Mouse (Mus musculus) thymus, adult 18-20 months (tissue): ENCODE data around the gene Slc19a3.

Experiments used
- DNase-seq, 2 experiments: peaks; one replicate each; pipeline ENCODE4 v3.0.0; 2022; ENCODE audit warnings: mixed read lengths in 2 of 2

Slc19a3 gene

DNA sequence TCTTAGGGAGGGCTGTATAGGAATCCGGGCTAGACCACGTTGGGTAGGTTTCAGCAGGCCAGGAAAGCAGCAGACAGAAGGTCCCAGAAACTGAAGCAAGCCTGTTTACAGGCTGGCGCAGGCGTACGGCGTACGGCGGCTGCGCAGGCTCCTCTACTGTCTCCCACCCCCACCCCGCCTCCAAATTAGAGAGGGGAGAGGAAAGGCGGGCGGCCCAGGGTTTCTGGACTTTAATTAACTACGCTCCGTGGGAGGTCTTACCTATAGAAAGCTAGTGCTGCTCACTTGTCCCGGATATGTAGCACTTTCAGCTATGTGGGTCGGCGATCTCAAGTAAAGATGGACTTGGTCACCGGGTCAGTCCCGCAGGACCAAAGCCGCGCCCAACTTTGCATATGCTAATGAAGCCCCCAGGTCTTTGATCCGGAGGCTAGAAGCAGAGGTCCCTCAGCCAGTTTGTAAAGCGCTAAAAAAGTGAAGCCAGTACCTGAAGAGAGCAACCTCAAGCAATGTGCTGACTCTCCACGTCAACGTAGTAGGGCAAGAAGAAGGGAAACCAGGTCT, at the start of gene Slc19a3:
Gene Slc19a3, minus strand, starts transcription at position 340 of the 564 bp plus-strand sequence.
- no peak for DNase-seq

DNA sequence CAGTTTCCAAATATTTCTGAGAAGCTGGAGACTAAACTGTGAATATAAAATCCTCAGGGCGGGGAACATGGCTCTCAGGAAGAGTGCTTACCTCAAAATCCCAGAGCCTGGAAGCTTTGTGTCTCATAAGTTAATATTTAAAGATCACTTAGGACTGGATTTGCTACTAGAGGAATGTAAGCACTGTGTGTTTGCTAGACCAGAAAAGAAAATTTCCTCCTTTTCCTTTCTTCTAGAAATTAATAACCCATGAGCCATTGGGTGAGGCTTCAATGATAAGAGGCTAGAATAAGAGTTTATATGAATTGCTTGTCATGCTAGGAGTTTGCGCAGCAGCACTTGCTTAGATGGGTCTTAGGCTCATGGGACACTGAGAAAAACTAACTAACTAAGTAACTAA, 46.5 kb upstream of the Slc19a3 start:
- no peak for DNase-seq

DNA sequence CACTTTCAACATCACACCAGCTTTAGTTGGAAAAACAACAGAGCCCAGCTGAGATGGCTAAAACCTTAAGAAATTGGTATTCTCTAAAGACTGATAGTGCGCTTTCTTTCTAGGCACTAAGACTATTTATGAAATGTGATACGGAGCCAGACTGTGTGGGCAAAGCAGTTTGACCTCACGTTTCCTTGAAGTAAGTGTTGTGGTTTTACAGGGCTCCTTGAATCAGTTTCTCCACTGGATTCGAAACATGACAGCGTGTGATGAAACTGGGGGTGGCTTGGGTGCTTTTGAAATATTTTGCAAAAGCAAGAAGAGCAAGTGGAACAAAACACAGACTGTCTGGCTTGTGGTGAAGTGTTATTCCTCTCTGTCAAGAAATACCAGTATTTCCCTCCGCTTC, 38.8 kb upstream of the Slc19a3 start:
- DNase-seq, result no peak

DNA sequence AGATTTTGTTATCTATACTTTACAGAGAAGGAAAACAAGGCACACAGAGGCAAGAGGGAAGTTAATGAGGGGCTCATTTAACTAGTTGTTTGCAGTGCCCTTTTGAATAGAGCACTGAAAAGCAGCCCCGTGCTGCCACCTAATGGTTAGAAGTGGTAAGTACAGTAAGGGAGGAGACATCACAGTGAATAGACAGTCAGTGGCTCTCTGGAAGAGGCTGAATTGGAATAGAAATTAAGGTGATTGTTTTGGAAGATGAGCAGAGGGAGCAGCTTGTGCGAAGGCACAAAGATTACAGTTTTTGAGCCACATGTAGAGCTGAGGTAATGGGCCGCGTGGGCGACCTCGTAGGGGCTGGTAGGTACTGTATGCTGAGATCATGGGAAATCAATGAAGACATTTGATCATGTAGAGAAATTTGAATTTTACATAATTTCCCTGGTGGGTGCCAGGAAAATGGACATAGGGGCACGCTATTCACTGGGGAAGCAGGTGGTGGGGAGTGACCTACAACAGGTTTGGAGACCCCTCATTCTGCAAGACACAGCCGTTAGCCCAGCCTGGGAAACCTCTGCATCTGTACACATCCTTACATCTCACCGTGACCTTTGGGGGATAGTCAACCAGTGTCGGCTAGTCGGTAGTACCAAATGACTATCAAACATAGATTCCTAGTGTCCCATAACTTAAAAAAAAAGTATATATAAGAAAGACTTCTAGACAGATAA, 38.1 kb upstream of the Slc19a3 start:
- DNase-seq, result no peak

DNA sequence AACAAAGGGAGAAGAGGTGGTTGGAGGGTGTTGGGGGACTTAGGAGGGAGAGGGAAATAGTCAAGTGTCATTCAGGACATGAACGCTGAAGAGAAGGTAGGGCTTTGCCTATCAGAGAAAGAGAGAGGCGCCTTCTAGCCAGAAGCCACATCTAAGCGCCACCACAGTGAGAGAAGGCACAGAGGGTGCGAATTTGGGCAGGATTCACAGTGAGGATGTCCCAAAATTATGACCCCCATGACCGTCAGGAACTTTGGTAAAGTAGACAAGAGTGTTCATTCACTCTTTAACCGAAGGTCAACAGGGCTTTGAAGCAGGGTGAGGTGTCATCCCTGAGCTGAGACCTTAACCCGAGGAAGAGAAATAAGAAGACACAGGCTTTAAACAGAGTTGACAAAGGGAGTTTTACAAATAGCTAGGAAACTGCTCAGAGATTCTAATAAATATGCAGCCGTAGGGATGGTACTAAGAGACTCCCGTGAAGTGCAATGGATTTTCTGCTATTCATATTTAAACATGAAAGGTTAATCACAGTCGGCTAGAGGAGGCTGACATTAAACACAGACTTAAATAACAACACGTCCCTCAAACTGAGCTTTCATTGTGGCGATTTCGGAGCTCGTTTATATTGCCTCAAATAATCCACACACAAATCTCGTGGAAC, 37.4 kb upstream of the Slc19a3 start:
- no peak for DNase-seq

DNA sequence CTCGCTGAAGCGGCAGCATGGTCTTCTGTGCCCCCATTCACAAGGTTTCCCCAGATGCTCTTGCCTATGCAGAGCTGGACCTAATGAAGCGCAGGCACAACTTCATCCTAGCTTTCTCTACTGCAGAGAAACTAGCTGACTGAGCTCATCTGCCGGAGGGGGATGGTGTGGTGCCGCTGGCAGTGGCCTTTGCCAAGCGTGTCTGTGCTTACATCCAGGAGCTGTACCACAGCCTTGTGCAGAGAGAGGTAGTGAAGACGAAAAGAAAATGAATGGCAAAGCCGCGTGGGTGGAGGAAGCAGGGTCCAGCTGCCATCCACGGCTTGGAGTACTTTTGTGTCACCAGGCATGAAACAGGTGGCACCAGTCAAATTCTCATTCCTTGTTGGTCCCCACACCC, 29.0 kb upstream of the Slc19a3 start:
- DNase-seq, result no peak

DNA sequence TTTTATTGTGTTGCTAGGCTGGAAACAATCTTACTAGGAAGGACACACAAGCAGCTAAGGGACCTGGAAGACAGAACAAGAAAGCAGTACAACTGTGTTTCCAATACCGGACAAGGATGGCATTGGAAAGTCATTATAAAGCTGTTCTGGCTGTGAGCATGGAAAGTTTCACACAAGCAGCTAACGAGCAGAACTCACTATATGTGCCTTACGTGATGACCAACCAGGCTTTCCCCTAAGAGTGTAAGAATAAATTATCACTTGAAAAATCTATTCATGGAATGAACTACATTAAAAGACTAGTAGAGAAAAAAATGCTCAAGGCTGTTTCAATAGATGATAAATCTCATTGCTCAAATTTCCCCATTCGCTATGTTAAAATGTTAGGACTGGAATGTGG, 28.3 kb upstream of the Slc19a3 start:
- no peak for DNase-seq

DNA sequence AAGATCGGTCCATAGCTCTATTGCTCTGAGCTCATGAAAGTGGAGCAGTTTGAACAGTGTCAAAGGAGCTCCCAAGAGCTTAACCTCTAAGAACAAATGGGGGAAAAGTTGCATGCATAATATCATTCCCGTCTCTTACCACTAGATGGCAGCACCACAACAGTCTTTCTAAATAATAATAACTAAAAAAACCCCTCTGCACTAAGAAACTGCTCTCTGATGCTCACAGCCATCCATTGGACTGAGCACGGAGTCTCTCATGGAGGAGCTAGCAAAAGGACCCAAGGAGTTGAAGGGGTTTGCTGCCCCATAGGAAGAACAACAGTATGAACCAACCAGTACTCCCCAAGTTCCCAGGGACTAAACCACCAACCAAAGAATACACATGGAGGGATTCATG, 26.6 kb upstream of the Slc19a3 start:
- DNase-seq, result no peak

DNA sequence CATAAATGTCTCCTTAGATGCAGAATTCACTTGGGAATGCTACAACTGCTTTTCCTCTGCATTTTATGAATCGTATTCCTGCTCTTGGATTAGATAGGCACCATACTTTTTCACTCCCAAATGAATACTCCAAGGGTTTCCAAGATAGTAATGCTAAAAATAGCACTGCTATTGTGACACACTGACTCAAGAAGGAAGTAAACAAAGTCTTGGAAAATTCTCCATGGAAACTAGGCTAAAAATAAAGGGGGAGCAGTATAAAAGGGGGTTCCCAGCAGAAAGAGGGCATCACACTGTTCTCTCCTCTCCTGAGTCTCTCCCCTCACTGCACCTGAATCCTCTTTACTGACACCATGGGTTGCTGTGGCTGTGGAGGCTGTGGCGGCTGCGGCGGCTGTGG, 22.4 kb upstream of the Slc19a3 start, which contains the start of gene Krtap28-13:
Gene Krtap28-13, plus strand, starts transcription at position 288 of the 400 bp plus-strand sequence.
- no peak for DNase-seq

DNA sequence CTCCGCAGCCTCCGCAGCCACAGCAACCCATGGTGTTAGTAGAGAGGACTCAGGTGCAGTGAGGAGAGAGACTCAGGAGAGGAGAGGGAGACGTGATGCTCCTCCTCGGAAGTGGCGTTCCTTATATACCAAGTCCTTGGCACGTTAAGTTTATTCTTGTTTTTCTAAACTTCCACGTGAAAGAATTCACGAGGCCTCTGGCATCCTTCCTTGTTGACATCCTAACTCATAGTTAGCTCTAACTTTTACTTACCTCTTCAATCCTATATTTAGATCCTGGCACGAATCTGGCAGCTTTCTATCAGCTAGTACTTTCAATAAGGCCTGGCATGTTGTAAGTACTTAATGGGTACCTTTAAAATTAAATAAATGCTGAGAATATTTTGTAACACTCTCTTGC, 21.0 kb upstream of the Slc19a3 start, which contains the start of gene A030005K14Rik:
Gene A030005K14Rik, minus strand, starts transcription at position 101 of the 400 bp plus-strand sequence.
- no peak for DNase-seq

DNA sequence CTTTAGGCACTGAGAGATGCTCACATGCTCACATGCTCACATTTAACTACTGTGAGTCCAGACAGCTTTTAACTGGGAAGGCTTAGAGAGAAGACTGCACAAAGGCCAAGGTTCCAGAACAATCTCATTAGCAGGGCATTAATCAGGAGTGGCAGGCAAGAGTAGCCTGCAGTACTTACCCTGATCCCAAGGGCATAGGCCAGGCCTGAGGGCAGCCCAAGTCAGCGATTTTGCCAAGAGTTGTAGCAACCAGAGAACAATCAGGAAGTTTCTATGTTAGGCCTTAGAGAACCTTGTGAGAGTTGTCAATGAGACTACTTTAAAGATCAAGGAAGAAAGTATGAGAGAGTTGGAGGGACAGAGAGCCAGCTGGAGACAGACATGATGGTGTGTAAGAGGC, 20.2 kb upstream of the Slc19a3 start:
- no peak for DNase-seq

DNA sequence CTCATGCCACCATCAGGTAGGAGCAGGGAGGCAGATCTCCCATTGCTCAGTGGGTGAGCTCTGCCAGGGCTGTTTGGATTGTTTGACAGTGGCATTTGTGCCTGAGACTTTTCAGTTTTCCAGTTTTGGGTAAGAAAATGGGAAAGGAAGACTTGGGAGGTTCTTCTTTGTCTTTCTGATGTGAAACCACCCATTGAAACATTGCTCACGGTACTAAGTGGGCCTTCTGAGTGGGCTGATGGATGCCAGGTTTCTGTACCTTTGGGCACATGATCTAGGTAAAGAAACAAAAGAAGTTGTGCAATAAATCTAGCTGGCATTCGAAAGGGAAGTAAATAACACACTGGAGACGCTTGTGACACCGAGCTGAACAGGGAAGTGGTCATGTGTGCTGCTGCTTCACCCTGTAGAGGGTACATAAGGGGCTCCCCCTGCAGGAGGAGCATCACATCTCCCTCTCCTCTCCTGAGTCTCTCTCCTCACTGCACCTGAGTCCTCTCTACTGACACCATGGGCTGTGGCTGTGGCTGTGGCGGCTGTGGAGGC, 6.7 kb upstream of the Slc19a3 start, which contains the start of gene Gm47969:
Gene Gm47969, plus strand, starts transcription at position 51 of the 546 bp plus-strand sequence.
- DNase-seq, result no peak

DNA sequence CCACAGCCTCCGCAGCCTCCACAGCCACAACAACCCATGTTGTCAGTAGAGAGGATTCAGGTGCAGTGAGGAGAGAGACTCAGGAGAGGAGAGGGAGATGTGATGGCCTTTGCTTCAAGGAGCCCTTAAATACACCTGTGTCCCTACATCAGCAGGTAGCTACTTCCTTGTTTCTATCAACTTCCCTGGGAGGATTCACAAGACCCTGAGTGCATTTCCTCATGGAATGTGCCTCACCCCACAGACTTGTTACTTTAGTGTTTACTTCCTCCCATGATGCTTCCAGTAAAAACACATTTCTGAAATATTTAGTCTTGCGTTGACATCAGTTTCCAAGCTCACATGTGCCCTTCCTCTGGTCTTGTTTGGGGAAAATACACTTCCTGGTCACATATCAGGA, 4.1 kb upstream of the Slc19a3 start, which contains the start of gene Krtap28-10:
Gene Krtap28-10, minus strand, starts transcription at position 101 of the 400 bp plus-strand sequence.
- no peak for DNase-seq

DNA sequence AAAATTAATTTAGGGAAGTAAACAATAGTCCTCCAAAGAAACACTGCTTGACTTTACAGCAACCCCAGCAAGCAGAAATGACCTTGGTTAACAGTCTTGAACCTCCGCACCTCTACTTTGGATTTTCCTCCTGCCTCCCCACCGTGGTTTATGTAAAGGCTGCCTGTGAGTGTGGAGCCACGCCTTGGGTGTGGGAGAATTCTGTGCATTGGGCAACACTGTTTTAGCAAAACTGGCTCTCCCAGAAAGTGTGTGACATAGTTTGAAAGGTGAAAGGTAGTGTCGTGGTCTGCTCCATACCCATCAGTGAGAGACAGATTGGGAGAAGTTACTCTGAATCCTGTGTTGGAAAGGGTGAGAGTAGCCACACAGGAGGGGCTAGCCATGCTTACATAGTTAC, 832 bp upstream of the Slc19a3 start:
- no peak for DNase-seq

DNA sequence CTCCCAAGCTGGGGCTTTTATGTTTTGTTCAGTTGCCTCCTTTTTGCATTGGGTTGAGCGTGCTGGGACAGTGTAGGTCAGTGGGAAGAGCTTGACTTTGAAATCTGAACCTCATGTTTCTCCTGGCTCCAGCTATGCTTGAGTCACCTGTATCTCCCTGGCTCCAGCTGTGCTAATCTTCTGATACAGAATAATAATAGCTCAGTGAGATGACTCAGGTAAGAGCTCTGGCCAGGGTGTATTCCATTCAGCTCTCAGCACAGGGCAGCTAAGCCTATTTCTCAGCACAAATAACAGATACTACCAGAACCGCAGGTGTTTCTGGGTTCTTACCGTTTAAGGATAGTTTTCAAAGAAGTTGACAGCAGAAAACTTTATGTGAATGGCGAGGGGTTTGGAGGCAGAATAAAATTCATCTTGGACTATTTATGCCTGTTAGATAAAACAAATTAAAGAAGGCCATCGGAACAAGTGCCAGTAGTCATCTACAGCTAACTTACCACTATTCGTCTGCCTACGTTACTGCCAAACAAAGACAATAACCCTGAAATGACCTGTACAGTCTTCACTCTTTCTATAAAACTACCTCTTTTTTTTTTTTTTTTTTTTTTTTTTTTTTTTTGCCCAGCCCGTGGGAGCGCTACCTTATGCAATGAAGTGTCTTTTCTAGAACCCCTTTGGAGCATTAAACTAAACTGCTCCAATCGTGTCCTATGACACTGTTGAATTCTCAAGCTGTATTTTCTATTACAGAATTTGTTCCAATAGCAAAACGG, 1.2 kb downstream of the Slc19a3 start:
- no peak for DNase-seq

DNA sequence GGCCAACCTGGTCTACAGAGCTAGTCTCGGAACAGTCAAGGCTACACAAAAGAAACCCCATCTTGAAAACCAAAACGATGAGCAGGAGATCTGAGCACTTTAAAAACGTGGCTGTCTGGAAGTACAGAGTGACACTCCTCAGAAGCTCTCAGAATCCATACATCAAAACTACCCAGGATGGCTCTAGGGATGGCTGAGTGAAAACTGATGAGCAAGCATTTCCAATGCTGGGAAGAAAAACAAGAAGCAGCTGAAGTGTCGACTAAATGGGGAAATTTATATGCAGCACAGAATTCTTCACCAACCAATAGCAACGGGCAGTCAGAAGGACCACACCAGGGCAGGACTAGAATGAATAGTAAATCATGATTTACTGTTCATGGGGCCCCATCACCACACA, 3.7 kb downstream of the Slc19a3 start:
- no peak for DNase-seq

DNA sequence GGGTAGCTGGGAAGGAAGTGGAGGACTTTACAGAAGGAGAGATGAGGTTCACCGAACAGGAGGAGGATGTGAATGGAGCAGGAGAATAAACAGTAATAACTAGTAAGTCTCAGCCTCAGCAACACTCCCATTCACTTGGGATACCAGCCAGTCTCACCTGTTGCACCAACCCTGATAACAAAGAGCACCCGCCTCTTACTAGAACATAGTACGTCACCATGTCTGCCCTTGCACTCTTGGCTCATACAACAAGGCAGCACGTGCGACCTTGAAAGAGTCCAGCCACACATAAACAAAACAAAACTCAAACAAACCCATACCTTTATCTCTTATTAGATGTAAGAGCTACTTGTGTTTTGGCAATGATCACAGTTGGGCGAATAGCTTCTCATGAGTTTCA, 5.7 kb downstream of the Slc19a3 start:
- DNase-seq, result no peak

DNA sequence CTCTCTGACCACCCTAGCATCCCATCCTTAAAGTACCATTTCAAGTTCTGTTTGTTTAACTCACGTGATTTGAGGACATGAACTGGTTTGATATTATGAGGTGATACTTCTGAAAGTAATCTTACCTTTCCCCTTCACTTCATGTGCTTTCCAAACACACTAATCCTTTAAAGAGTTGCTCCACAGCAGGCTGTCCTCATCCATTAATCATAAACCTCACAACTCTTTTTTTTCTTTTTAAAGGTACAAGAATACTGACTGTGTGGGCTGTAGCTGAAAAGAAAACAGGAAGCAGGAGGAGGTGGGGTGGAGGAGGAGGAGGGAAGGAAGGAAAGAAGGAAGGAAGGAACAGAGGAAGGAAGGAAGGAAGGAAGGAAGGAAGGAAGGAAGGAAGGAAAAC, 6.3 kb downstream of the Slc19a3 start:
- no peak for DNase-seq

DNA sequence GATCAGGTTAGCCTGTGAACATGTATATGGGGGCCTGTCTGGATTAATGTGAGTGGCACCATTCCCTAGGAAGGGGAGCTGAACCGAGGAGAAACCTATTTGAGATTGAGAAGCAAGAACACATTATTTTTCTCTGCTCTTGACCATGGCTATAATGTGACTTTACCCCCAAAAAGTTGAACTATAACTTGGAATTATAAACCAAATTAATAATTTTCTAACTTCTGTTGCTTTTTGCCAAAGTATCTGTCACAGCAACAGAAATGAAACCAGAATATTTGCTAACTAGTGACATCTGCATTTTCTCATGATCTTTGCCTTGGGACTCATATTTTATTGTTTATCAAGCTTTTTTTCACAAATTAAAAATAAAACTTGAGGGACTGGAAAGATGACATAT, 21.7 kb downstream of the Slc19a3 start:
- DNase-seq, result no peak

DNA sequence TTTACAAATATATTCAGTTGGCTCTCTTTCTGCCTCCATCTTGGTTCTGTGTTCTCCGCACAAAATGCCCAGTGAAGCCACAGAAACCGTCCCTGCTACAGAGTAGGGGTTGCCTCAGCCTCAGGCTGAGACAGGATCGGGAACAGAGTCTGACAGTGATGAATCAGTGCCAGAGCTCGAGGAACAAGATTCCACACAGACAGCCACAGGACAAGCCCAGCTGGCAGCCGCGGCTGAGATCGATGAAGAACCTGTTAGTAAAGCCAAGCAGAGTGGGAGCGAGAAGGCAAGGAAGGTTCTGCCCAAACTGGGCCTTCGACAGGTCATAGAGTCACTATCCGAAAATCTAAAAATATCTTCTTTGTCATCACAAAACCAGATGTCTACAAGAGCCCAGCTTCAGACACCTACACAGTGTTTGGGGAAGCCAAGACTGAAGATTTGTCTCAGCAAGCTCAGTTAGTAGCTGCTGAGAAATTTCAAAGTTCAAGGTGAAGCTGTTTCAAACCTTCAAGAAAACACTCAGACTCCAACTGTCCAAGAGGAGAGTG, 22.8 kb downstream of the Slc19a3 start:
- no peak for DNase-seq

DNA sequence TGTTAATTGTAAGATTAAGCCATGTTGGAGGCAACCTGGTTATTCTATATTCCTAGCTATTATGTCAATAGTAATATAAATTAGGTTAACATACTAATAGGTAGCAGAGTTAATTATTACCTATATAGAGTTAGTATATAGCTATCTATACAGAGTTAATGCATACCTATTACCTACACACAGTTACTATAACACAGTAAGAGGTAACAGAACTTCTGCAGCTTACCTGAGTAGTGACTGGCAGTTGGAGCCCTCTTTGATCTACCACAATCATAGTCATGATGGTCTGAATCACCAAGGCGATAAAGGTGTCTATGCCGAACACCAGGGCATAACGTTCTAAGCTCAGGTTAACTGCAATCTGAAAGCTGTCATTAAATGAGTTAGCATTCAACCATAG, 23.8 kb downstream of the Slc19a3 start:
- no peak for DNase-seq

DNA sequence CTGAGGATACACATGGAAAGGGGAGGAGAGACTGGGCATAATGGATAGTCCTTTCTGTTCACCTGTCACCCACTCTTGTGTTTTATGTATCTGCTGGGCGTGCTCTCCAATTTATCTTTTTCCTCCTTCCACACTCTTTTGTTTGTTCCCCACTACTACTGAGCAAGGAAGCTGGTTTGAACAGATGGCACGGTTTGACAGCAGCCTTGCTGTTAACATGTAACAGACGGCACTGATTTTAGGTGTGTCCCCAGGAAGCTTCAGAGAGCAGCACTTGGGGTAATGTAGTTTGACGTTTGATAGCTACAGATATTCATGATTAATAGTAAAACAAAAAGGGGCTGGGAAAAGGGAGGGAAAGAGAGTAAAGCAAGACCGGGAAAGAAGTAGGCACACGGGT, 30.8 kb downstream of the Slc19a3 start:
- DNase-seq, result no peak
